Mouse (Mus musculus) liver, embryonic 12.5 days (tissue): ENCODE measurements around the gene C1qc. TPM values are rescaled to one million over a fixed set of nuclear protein-coding genes. Genes with fewer than 3 reads are reported as not detected.

Experiments used
- ATAC-seq: fragments of 200-750 bp; cut with Nextera tagmentation; 2 replicates; pipeline ENCODE4 v1.8.0; 2017; ENCODE audit warnings: moderate number of reproducible peaks, mild to moderate bottlenecking, moderate library complexity
- H3K27ac ChIP-seq: fragments of 300-500 bp; sonication (generic); 2 replicates; pipeline ENCODE4 v1.5.1; 2016; ENCODE audit warnings: mild to moderate bottlenecking
- H3K27me3 ChIP-seq: fragments of 300-500 bp; sonication (generic); replicated peaks from 2 replicates; pipeline ENCODE4 v1.6.1; 2016; ENCODE audit warnings: mild to moderate bottlenecking, moderate library complexity
- H3K36me3 ChIP-seq: fragments of 300-500 bp; sonication (generic); 2 replicates; pipeline ENCODE4 v1.6.1; 2016; ENCODE audit warnings: mild to moderate bottlenecking, moderate library complexity
- H3K4me1 ChIP-seq: fragments of 300-500 bp; sonication (generic); 2 replicates; pipeline ENCODE4 v1.6.1; 2016
- H3K4me2 ChIP-seq: fragments of 300-500 bp; sonication (generic); 2 replicates; pipeline ENCODE4 v1.6.1; 2016; ENCODE audit warnings: mild to moderate bottlenecking, moderate library complexity
- H3K4me3 ChIP-seq: fragments of 300-500 bp; sonication (generic); 2 replicates; pipeline ENCODE4 v1.5.1; 2016; ENCODE audit warnings: mild to moderate bottlenecking, moderate library complexity
- H3K9ac ChIP-seq: fragments of 300-500 bp; sonication (generic); 2 replicates; pipeline ENCODE4 v1.6.1; 2016; ENCODE audit warnings: mild to moderate bottlenecking, moderate library complexity
- H3K9me3 ChIP-seq: fragments of 300-500 bp; sonication (generic); replicated peaks from 2 replicates; pipeline ENCODE4 v1.6.1; 2016; ENCODE audit warnings: mild to moderate bottlenecking, moderate library complexity
- WGBS: fragments of 180-500 bp; shearing (Covaris S2); methylation state at CpG from one replicate; pipeline ENCODE4 v1.1.7; 2016; ENCODE audit not compliant: insufficient replicate concordance; 5-methylcytosine and 5-hydroxymethylcytosine counted together
- polyA plus RNA-seq: library from polyadenylated mRNA; unstranded; fragments of >200 nt; fragmentation: Nextera tagmentation; extraction: Ambion mirVana; gene quantifications from 2 replicates; pipeline ENCODE4 v1.2.1, GENCODE M21; 2016

The C1qc gene
- polyA plus RNA-seq, 1 experiment from 2014 or later: 33.5 TPM

DNA sequence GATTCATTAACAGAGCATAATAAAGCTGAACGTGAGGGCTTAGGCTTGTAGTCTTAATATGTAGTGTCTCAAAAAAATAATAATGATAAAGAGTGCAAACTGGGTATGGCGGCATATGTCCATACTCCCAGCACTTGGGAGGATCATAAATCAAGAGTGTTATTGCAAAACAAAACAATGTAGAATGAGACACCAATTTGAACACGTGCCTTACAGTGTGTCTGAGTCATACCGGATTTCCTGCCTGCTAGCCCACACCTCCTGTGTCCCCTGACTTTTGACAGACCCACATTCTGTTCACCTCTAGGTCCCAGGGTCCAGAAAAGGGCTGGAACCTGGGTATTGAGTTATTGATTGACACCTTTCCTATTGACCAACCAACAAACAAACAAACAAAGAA lies 50.8 kb downstream of the C1qc start:
- Histone ChIP-seq H3K4me3 (no peak overlapping the region), H3K27ac (no peak overlapping the region), H3K9ac (no peak overlapping the region), H3K27me3 (peaks cover 39% of the 10 kb centered on the region), H3K9me3 (no peaks in the 10 kb centered on the region), H3K36me3 (no peaks in the 10 kb centered on the region), H3K4me1 (no peaks in the 10 kb centered on the region; the same call in 1 of the 2 replicates), H3K4me2 (no peak overlapping the region)
- ATAC-seq: no peak
- 43% methylated on average over 4 of the region's 4 CpGs for WGBS

DNA sequence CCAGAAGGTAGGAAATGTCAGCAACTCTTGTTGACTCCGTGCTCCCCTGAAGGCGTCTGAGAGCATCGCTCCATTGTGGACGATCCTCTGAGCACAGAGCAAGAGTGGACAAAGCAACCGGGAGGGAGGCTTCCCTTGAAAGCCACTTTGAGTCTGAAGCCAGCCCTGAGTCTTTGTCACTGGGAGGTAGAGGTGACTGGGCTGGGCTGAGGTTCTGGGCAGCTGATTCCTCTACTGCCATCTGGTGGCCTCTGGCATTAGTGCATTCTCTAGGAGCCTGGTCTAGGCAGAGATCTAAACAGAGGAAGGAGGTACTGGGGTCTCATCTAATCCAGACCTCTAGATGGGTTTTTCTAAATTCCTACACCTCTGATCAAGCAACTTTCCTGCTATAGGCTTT lies 51.8 kb downstream of the C1qc start:
- H3K27ac ChIP-seq: no peak overlapping the region
- 13% methylated on average over 5 of the region's 5 CpGs for WGBS
- H3K4me1 ChIP-seq: peaks cover 8% of the 10 kb centered on the region
- H3K36me3 ChIP-seq: no peaks in the 10 kb centered on the region
- no peak overlapping the region for H3K4me2 ChIP-seq
- ATAC-seq: no peak; the same call in 1 of the 2 replicates
- peaks cover 49% of the 10 kb centered on the region for H3K27me3 ChIP-seq
- no peak overlapping the region for H3K4me3 ChIP-seq
- H3K9me3 ChIP-seq: no peaks in the 10 kb centered on the region
- no peak overlapping the region for H3K9ac ChIP-seq

Other genes with a start within 250 kb of the C1qc start
- 1.4 and 1.7 TPM in 2 replicates for gene Ephb2, start 57.1 kb downstream of the C1qc start, polyA plus RNA-seq
- 53.1 and 54.6 TPM in 2 replicates for gene C1qb, start 6.9 kb downstream of the C1qc start, polyA plus RNA-seq
- gene C1qa, start 5.7 kb upstream of the C1qc start, polyA plus RNA-seq: 24.8 and 26.2 TPM in 2 replicates
- 0.06 and 0.11 TPM in 2 replicates for gene Epha8, start 63.8 kb upstream of the C1qc start, polyA plus RNA-seq
- 3.0 and 3.2 TPM in 2 replicates for gene Zbtb40, start 155.7 kb upstream of the C1qc start, polyA plus RNA-seq